Mouse (Mus musculus): ENCODE data around the gene Lrrfip1. TPM values are rescaled to one million over a fixed set of nuclear protein-coding genes. Genes with fewer than 3 reads are reported as not detected.

The Lrrfip1 gene
- polyA plus RNA-seq, 1 experiment: 97.2 TPM

GRCm38 (mm10) chr1:90995916-90996315 is 2.6 kb upstream of the Lrrfip1 start:
- Histone ChIP-seq H3K27me3 (ENCODE audit: control insufficient read depth, insufficient read depth, low read length, poor library complexity, severe bottlenecking) (peaks cover 10% of the 10 kb centered on the region), H3K36me3 (ENCODE audit: control insufficient read depth, insufficient read depth, low read length, poor library complexity, severe bottlenecking) (no peaks in the 10 kb centered on the region)
- no peak for TF ChIP-seq CTCF (IDR thresholded peaks at IDR 0.05; ENCODE audit: low read depth, low read length)

GRCm38 (mm10) chr1:90997136-90997535 is 1.4 kb upstream of the Lrrfip1 start:
- no peak overlapping the region for H3K27ac ChIP-seq (ENCODE audit: insufficient read depth, low read length)
- no peaks in the 10 kb centered on the region for H3K9me3 ChIP-seq (replicated peaks; ENCODE audit: control insufficient read depth, insufficient read depth, low read length, poor library complexity, severe bottlenecking)
- peaks cover 10% of the 10 kb centered on the region for H3K27me3 ChIP-seq (ENCODE audit: control insufficient read depth, insufficient read depth, low read length, poor library complexity, severe bottlenecking)
- H3K9ac ChIP-seq (ENCODE audit: low read depth, poor library complexity, severe bottlenecking): no peak overlapping the region
- H3K4me3 ChIP-seq (ENCODE audit: low read depth, low read length): no peak overlapping the region
- no peaks in the 10 kb centered on the region for H3K4me1 ChIP-seq (ENCODE audit: control insufficient read depth, insufficient read depth, low read length)
- no peaks in the 10 kb centered on the region for H3K36me3 ChIP-seq (ENCODE audit: control insufficient read depth, insufficient read depth, low read length, poor library complexity, severe bottlenecking)
- no peak for TF ChIP-seq EP300 (IDR thresholded peaks at IDR 0.05; ENCODE audit: insufficient read depth, low read depth, low read length)
- no peak for TF ChIP-seq POLR2A (IDR thresholded peaks at IDR 0.05; ENCODE audit: insufficient read depth, low read length)
- TF ChIP-seq CTCF (IDR thresholded peaks at IDR 0.05; ENCODE audit: low read depth, low read length): no peak

More at GRCm38 (mm10) chr1:90995916-90996315, 2.6 kb upstream of the Lrrfip1 start:
- no peak overlapping the region for H3K27ac ChIP-seq (ENCODE audit: insufficient read depth, low read length)
- H3K4me1 ChIP-seq (ENCODE audit: control insufficient read depth, insufficient read depth, low read length): no peaks in the 10 kb centered on the region
- H3K9me3 ChIP-seq (replicated peaks; ENCODE audit: control insufficient read depth, insufficient read depth, low read length, poor library complexity, severe bottlenecking): no peaks in the 10 kb centered on the region
- H3K4me3 ChIP-seq (ENCODE audit: low read depth, low read length): no peak overlapping the region
- no peak overlapping the region for H3K9ac ChIP-seq (ENCODE audit: low read depth, poor library complexity, severe bottlenecking)

GRCm38 (mm10) chr1:90997641-90998040 is 896 bp upstream of the Lrrfip1 start:
- no peak overlapping the region for H3K4me3 ChIP-seq (ENCODE audit: low read depth, low read length)
- H3K36me3 ChIP-seq (ENCODE audit: control insufficient read depth, insufficient read depth, low read length, poor library complexity, severe bottlenecking): no peaks in the 10 kb centered on the region
- TF ChIP-seq POLR2A (IDR thresholded peaks at IDR 0.05; ENCODE audit: insufficient read depth, low read length) (no peak), CTCF (IDR thresholded peaks at IDR 0.05; ENCODE audit: low read depth, low read length) (no peak), EP300 (IDR thresholded peaks at IDR 0.05; ENCODE audit: insufficient read depth, low read depth, low read length) (no peak)
- H3K27ac ChIP-seq (ENCODE audit: insufficient read depth, low read length): no peak overlapping the region
- H3K9me3 ChIP-seq (replicated peaks; ENCODE audit: control insufficient read depth, insufficient read depth, low read length, poor library complexity, severe bottlenecking): no peaks in the 10 kb centered on the region
- H3K4me1 ChIP-seq (ENCODE audit: control insufficient read depth, insufficient read depth, low read length): no peaks in the 10 kb centered on the region
- H3K27me3 ChIP-seq (ENCODE audit: control insufficient read depth, insufficient read depth, low read length, poor library complexity, severe bottlenecking): peaks cover 10% of the 10 kb centered on the region
- H3K9ac ChIP-seq (ENCODE audit: low read depth, poor library complexity, severe bottlenecking): no peak overlapping the region

- TF ChIP-seq EP300 (IDR thresholded peaks at IDR 0.05; ENCODE audit: insufficient read depth, low read depth, low read length) (no peak), CTCF (IDR thresholded peaks at IDR 0.05; ENCODE audit: low read depth, low read length) (no peak), POLR2A (IDR thresholded peaks at IDR 0.05; ENCODE audit: insufficient read depth, low read length) (no peak)
- Histone ChIP-seq H3K4me3 (ENCODE audit: low read depth, low read length) (peak overlapping the region; percentile 79), H3K9me3 (replicated peaks; ENCODE audit: control insufficient read depth, insufficient read depth, low read length, poor library complexity, severe bottlenecking) (no peaks in the 10 kb centered on the region), H3K9ac (ENCODE audit: low read depth, poor library complexity, severe bottlenecking) (peak overlapping the region; percentile 79), H3K27ac (ENCODE audit: insufficient read depth, low read length) (no peak overlapping the region), H3K36me3 (ENCODE audit: control insufficient read depth, insufficient read depth, low read length, poor library complexity, severe bottlenecking) (no peaks in the 10 kb centered on the region), H3K27me3 (ENCODE audit: control insufficient read depth, insufficient read depth, low read length, poor library complexity, severe bottlenecking) (peaks cover 10% of the 10 kb centered on the region), H3K4me1 (ENCODE audit: control insufficient read depth, insufficient read depth, low read length) (no peaks in the 10 kb centered on the region)
Measured at GRCm38 (mm10) chr1:90998891-90999611, 514 bp downstream of the Lrrfip1 start.

GRCm38 (mm10) chr1:90999911-91000601 is 1.5 kb downstream of the Lrrfip1 start:
- TF ChIP-seq CTCF (IDR thresholded peaks at IDR 0.05; ENCODE audit: low read depth, low read length) (no peak), EP300 (IDR thresholded peaks at IDR 0.05; ENCODE audit: insufficient read depth, low read depth, low read length) (no peak), POLR2A (IDR thresholded peaks at IDR 0.05; ENCODE audit: insufficient read depth, low read length) (no peak)
- no peaks in the 10 kb centered on the region for H3K4me1 ChIP-seq (ENCODE audit: control insufficient read depth, insufficient read depth, low read length)
- H3K27me3 ChIP-seq (ENCODE audit: control insufficient read depth, insufficient read depth, low read length, poor library complexity, severe bottlenecking): peaks cover 10% of the 10 kb centered on the region
- H3K9me3 ChIP-seq (replicated peaks; ENCODE audit: control insufficient read depth, insufficient read depth, low read length, poor library complexity, severe bottlenecking): no peaks in the 10 kb centered on the region
- no peak overlapping the region for H3K4me3 ChIP-seq (ENCODE audit: low read depth, low read length)
- H3K27ac ChIP-seq (ENCODE audit: insufficient read depth, low read length): no peak overlapping the region
- H3K36me3 ChIP-seq (ENCODE audit: control insufficient read depth, insufficient read depth, low read length, poor library complexity, severe bottlenecking): no peaks in the 10 kb centered on the region
- H3K9ac ChIP-seq (ENCODE audit: low read depth, poor library complexity, severe bottlenecking): 0 out of 2 replicates have a peak overlapping the region, but pooled peaks have one; percentile 79

GRCm38 (mm10) chr1:91001101-91001500 is 2.6 kb downstream of the Lrrfip1 start:
- Histone ChIP-seq H3K9ac (ENCODE audit: low read depth, poor library complexity, severe bottlenecking) (no peak overlapping the region), H3K9me3 (replicated peaks; ENCODE audit: control insufficient read depth, insufficient read depth, low read length, poor library complexity, severe bottlenecking) (no peaks in the 10 kb centered on the region), H3K36me3 (ENCODE audit: control insufficient read depth, insufficient read depth, low read length, poor library complexity, severe bottlenecking) (no peaks in the 10 kb centered on the region), H3K4me1 (ENCODE audit: control insufficient read depth, insufficient read depth, low read length) (no peaks in the 10 kb centered on the region), H3K27me3 (ENCODE audit: control insufficient read depth, insufficient read depth, low read length, poor library complexity, severe bottlenecking) (peaks cover 10% of the 10 kb centered on the region), H3K4me3 (ENCODE audit: low read depth, low read length) (no peak overlapping the region), H3K27ac (ENCODE audit: insufficient read depth, low read length) (no peak overlapping the region)
- TF ChIP-seq POLR2A (IDR thresholded peaks at IDR 0.05; ENCODE audit: insufficient read depth, low read length) (no peak), CTCF (IDR thresholded peaks at IDR 0.05; ENCODE audit: low read depth, low read length) (no peak), EP300 (IDR thresholded peaks at IDR 0.05; ENCODE audit: insufficient read depth, low read depth, low read length) (no peak)

Measured in ES-Bruce4 (cell line).